Mouse (Mus musculus) telencephalon, adult 2 months (tissue): Measurements from ENCODE around the gene Nol11.
"Not testable (repeated sequence)": the region's sequence is repeated elsewhere in the genome, so short reads cannot be mapped to it uniquely, and the experiment has no call there.

Experiments used
- DNase-seq: peaks from one replicate; pipeline ENCODE4 v3.0.0-alpha.2; 2011; ENCODE audit warnings: low read depth, low spot score

The Nol11 gene

DNA sequence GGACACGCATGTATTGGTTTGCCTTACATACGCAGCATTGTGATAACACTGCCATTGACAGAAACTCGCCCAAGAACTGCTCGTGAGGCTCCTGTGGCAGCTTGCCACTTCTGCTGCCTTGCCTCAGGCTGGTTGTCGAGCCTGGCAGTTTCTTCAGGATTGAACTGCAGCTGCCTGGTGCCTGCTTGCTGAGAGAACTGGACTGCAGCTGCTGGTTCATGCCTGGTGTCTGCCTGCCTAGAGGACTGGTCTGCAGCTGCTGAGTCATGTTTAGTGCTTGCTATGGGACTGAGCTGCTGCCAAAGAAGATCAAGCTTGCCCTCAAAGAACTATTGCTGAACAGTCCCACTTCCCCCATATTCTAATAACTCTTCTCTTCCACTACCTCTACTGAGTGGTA lies 33.9 kb downstream of the Nol11 start:
- DNase-seq = no peak

DNA sequence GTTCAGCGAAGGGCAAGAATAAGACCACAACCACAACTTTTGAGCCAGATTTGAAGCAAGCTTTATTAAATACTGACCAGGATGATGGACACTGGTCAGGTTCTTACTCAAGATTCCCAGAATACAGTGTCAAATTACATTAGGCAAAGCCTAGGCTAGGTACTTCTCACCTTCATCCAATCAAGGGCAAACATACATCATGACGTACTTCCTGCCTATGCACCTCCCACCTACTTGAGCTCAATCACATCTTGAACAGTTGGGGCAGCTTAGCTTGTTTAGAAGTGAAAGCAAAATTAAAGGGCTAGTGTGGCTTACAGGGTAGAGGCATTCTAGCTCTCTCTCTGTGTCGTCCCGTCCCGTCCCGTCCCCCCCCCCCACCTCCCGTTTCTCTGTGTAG lies 34.8 kb downstream of the Nol11 start:
- DNase-seq = no peak

DNA sequence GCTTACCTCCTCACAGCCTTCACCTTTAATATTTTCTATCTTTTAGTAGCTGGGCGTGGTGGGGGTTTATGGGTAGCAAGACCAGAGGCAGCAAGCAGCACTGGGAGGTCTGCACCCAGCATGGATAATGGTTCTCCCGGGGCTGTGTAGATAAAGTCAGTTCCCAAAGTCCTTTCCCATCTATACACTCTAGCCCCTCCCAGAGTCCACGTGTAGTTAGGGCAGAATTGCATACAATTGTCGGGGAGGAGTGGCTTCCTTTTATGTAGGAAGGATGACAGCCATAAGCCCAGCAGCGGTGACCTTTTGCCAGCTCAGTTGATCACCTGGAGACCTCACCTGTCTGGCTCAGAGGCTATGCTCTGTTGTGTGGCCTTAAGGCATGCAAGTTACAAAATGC lies 35.5 kb downstream of the Nol11 start:
- no peak for DNase-seq

DNA sequence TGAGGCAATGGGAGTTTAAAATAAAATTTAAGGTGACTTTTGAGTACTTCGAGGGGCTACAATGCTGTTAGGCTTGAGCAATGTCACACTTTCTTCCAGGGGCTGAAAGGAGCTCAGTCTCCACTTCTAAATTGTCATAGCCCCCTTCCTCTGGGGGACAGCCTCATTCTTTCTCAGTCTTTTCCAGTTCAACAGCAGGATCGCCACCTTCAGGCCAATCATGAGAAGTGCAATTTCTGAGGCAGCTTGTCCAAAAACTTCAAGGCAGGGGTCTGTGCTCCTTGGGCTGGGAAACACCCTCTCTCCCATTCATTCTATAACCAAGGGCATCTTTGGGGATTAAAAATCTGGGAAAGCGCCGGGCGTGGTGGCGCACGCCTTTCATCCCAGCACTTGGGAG lies 37.4 kb downstream of the Nol11 start:
- DNase-seq = no peak

DNA sequence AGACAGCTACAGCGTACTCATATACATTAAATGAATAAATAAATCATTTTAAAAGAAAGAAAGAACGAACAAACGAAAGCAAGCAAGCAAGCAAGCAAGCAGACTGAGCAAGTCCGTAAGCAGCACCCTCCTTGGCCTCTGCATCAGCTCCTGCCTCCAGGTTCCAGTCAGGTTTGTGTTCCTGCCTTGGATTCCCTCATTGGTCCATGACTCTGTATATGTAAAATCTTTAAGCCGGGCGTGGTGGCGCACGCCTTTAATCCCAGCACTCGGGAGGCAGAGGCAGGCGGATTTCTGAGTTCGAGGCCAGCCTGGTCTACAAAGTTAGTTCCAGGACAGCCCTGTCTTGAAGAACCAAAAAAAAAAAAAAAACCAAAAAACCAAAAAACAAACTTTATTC lies 45.2 kb downstream of the Nol11 start:
- not testable (repeated sequence) for DNase-seq

DNA sequence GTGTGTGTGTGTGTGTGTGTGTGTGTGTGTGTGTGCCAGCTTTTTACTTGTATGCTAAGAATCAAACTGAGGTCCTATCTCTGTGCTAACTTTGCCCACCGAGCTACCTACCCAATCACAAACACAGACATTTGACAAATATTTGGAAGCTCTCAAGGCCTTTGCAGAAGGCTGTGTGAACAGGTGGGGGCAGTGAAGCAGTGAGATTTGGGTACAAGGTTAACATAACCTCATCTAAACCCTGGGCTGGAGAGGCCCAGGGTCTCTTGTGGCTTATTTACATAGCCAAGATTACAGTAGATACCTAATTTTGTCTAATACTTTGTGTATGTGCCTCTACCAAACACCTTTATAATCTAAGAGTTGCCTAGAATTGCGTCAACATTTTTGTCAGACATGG lies 46.8 kb downstream of the Nol11 start:
- no peak for DNase-seq

DNA sequence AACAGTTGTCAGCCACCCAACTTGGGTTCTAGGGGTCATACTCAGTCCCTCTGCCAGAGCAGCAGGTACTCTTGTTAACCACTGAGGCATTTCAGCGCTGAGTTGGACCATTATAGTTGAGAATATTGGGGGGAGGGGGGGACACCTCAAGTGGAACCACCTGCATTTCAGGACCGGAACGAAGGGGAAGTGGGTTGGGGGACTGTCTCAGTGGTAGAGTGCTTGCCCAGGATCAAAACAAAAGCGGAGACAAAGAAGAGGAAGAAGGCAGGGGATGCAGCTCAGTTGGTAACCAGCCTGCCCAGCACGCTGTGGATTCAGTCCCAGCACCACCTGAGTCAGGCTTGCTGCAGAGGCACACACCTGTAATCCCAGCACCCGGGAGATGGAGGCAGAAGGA lies 48.4 kb downstream of the Nol11 start:
- no peak for DNase-seq

DNA sequence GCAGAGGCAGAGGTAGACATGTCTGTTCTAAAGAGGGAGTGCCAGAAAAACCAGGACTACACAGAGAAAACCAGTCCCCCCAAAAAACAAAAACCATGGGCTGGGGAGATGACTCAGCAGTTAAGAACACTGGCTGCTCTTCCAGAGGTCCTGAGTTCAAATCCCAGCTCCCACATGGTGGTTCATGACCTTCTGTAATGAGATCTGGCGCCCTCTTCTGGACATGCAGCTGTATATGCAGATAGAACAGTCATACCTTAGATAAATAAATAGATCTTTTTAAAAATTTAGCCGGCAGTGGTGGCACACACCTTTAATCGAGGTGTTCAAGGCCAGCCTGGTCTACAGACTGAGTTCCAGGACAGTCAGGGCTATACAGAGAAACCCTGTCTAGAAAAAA lies 50.5 kb downstream of the Nol11 start:
- no peak for DNase-seq

DNA sequence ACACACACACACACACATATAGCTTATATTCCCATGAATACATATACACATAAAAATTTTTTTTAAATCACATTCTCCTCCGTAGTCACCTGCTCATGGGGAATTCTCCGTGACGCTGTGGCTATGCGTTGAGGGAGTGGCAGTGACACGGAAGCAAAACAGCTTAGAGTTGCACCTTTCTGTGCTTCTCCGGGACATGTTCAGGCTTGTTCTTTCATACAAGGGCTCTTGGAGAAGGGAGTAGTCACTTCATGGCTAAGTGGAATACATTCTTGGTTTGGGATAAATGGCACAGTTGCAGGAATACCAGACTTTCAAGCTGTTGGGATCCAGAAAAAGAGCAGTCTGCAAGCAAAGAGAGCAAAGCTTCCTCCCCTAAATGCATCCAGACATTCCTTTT lies 51.6 kb downstream of the Nol11 start:
- DNase-seq = no peak

DNA sequence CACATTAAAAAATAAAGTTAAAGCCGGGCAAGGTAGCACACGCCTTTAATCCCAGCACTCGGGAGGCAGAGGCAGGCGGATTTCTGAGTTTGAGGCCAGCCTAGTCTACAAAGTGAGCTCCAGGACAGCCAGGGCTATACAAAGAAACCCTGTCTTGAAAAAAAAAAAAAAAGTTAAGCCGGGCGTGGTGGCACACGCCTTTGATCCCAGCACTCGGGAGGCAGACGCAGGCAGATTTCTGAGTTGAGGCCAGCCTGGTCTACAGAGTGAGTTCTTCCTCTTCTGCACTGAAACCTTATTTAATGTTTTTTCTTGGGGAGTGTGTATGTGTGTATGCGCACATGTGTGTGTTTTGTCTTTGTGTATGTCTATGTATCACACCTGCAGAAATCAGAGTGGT lies 52.7 kb downstream of the Nol11 start:
- not testable (repeated sequence) for DNase-seq

DNA sequence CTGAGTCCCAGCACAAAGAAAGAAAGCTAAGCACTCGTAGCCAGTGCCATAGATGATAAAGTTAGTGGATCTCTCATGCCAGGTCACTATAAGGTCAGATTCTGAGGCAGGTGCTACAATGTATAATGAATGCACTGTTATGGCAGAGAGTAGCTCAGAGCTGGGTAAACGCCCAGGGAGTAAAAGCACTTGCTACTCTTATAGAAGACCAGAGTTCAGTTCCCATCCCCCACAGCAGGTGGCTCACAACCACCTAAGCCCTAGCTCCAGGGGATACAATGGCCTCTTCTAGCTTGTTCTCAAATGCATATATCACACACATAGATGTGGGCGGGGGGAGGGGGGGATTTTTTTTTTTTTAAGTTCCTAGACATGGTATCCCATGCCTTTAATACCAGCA lies 53.4 kb downstream of the Nol11 start:
- no peak for DNase-seq

DNA sequence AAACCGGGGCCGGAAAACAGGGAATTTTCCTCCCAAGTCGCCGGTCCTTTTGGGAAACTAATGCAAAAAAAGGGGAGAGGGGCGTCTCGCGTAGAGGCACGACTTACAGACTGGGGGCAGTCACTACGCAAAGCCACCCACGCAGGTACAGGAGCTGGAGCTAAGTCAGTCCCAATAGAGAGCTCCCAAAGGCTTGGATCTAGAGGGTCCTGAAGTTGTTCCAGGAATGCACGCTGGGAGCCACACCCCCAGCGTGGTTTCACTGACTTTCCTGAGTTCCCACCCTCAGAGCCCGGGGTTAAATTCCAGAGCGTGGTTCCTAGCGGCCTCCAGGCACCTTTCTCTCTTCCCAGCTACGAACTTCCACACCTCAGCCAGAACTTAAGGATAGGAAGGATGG lies 56.8 kb downstream of the Nol11 start:
- no peak for DNase-seq

DNA sequence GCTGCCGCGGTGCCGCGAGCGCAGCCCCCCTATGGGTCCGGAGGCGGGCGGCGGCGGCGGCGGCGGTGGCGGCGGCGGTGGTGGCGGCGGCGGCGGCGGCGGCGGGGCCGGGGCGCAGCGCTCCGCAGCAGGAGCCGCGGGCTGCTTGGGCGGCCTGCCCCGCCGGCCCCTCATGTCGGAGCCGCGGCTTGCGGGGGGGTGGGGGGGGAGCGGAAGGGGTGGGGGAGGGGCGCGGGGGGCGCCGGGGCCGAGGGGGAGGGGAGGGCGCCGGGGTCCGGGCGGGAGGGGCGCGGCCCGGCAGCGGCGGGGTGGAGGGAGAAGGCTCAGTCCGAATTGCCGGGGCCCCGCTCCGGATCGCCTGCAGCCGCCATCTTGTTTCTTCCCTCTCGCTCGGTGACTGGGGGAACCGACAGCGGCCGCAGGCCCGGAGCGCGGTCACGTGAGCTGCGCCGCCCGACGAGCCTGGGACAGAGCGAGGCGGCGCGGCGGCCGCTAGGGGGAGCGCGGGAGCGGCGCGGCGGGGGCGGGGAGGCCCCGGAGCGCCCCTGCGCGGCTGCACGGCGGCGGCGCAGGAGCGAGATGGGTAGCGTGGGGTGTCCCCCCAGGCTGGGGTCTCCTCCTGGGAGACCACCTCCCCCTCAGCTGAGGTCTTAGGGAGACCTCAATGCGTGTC lies 57.3 kb downstream of the Nol11 start, which contains the start of gene Bptf:
Gene Bptf (minus strand): TSS at position 379 of the 673 bp plus-strand sequence.
- DNase-seq = peak; percentile 56

DNA sequence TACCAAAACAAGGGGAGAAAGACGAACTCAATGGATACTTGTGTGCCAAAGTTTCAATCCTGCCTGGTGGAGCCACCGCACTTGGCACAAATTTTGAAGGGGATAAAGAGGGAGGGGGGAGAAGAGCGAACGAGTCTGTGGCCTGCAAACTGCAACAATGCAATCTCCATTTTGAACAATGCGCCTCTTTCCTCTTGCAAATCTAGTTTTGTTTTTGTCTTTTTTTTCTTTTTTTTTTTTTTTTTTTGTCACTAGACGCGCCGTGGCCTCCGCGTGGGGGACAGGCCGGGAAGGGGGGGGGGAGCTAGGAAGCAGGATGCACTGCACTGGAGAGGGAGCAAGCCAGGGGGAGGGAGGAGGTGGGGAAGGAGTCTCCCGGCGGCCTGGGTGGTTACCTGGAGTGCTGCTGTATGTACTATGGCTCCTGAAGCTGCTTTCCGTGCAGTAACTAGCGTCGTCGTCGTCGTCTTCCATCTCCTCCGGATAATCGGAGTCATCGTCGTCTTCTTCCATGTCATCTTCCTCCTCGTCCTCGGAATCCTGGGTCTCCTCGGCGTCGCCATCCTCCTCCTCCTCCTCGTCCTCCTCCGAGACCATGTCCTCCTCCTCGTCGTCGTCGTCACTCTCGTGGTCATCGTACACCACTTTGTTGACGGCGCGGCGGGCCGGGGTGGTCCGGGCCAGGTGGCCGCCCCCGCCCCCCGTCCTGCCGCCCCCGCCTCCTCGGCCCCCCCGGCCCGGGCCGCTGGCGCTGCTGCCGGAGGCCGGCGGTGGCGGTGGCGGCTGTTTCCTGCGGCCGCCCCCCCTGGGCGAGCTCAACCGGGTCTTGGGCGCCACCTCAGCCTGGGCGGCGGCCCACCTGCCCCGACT lies 58.1 kb downstream of the Nol11 start:
- DNase-seq = peak; percentile 36

DNA sequence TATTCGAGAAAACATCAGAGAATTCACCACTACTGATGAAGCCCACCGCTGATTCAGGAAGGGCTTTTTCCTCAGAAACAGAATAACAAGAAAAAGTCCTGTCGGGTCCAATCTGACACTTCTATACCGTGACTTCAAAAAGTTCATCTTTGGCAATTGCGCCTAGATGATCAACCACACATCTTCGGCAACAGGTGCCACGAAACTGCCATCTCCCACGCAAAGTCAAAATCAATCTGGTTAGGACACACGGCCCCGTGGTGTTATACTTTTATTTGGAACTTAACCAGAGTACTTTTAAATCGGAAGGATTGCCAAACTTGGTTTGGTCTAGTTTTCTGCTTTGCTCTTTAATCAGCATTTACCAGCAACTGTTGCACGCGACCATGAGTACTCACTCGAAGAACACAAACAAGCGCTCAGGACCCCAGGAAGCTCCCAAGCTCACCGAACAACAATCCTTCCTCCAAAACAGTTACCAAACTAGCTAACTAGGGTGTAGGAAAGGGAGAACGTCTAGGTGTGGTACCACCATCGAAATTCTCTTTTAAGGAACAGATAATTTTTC lies 58.9 kb downstream of the Nol11 start:
- no peak for DNase-seq

DNA sequence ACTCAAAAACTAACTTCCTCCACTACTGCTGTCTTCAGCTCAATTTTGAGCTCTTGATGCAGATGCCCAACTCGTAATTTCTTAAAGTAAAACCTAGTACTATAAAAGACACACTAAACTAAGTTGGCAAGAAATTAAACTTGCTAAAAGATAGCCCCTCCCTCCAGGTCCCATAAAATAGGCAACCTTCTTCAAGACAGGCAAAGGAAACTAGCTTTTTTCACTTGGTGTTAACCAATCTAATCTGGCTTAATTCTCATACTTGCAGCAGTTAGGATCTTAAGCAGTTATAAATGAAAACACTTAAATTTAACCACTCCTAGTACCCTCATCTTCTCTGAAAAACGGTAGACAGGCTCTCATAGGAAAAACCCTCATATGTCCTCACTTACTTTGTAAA lies 59.5 kb downstream of the Nol11 start:
- DNase-seq = no peak

DNA sequence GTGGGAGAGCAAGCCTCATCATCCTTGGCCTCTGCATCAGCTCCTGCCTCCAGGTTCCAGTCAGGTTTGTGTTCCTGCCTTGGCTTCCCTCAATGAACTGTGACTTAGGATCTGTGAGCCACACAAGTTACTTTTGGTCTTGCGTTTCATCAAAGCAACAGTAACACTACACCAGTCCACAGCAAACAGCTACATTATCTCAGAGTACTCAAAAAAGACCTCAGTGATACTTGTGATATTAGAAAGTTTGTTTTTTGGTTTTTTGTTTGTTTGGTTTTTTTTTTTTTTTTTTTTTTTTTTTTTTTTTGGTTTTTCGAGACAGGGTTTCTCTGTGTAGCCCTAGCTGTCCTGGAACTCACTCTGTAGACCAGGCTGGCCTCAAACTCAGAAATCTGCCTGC lies 62.5 kb downstream of the Nol11 start:
- DNase-seq = not testable (repeated sequence)

DNA sequence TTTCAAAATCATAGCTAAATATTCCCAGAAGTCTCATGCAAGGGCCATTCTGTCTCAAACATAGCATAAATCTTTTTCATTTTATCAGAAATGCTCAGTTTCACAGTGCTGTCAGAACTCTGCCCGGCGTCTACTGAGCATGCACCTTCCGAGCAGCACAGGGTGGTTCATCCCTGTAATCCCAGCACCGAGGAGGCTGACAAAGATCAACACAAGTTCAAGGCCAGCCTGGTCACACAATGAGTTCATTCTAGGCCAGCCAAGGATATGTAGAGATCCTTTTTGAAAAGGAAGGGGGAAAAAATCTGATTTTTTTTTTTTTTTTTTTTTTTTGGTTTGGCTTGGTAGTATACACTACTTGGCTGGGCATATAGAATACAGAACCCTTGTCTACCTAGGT lies 64.2 kb downstream of the Nol11 start:
- no peak for DNase-seq

DNA sequence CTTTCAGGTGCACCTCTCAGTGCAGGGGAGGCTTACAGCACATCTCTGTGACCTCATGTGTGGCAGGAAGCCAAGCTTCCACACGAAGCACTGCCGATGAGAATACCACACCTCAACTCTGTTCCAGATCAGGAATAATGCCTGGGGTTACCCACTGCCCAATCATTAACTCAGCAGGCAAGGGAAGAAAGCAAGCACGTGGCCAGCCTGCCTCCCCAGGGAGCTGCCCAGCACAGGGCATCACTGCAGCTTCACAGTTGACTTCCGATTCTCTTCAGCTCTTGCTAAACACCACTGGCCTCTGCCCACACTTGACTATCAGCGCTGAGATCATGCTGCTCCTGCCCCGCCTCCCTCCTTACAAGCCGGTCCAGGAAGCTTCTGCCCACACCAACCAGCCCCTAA lies 64.9 kb downstream of the Nol11 start:
- peak; percentile 41 for DNase-seq

DNA sequence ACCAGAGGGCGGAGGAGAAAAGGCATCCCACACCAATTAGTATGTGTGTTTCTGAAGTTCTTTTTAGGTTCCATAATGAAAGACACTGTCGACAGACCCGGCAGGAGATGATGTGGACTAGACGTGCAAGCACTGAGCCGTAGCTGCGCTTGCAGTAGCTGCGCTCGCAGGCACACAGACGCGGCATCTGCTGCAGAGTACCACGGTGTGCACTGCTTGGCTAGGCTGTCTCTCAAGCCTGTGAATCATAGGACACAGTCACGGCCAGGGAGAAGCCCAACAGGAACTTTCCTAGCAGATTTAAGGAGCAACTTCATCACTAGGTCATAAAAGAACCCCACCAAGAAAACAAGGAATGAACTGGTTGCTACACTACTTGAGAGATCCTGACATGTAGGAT lies 71.4 kb downstream of the Nol11 start:
- DNase-seq = no peak
